Mouse (Mus musculus): ENCODE measurements around the gene Eif3b. TPM values are rescaled to one million over a fixed set of nuclear protein-coding genes. Genes with fewer than 3 reads are reported as not detected.

The Eif3b gene
- polyA plus RNA-seq, 1 experiment from 2014 or later, result 93.6 TPM

DNA sequence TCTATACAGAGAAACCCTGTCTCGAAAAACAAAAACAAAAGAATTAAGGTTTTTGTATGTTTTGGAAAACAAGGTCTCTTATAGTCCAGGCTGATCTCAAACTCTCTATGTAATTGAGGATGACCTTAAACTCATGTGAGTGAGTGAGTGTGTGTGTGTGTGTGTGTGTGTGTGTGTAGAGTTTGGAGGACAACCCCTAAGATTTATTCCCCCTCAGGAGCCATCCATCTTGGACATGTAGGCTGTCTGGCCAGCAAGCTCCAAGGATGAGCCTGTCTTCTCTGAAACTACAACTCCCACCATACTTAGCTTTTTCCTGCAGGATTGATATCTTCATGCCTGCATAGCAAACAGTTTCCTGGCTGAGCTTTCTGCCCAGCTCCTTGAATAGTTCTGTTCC is 27.7 kb upstream of the Eif3b start:
- Histone ChIP-seq H3K9me3 (ENCODE audit: control insufficient read depth, low read length) (no peaks in the 10 kb centered on the region), H3K9ac (no peak overlapping the region), H3K27ac (no peak overlapping the region), H3K27me3 (ENCODE audit: control insufficient read depth, insufficient read depth, low read length) (no peaks in the 10 kb centered on the region), H3K4me2 (replicated peaks) (no peak overlapping the region), H3K36me3 (replicated peaks; ENCODE audit: control insufficient read depth, insufficient read depth) (no peaks in the 10 kb centered on the region), H3K4me3 (replicated peaks; ENCODE audit: low read length) (no peak overlapping the region), H3K4me1 (replicated peaks; ENCODE audit: control insufficient read depth, insufficient read depth, low read length) (peaks cover 14% of the 10 kb centered on the region)
- DNase-seq (ENCODE audit: low spot score), result no peak
- 85% methylated on average over 1 of the region's 1 CpGs for WGBS
- no peak for ATAC-seq (ENCODE audit: low FRiP score)

DNA sequence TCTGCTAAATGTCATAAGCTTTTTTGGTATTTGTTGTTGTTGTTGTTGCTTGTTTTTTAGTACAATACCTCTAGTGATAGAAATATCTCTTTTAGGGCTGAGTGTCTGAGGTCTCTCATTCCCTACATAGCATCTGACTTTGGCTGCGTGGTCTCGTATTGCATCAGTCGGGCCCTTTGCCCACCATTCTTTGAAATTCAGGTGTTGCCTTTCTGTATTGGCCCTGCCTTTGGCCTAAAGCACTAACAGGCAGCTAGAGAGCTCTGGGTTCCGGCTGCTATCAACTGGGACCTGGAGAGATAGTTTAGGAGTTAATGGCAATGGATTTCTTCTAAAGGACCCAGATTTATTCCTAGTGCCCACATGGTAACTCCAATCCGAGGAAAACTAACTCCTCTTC is 27.1 kb upstream of the Eif3b start:
- no peak for DNase-seq (ENCODE audit: low spot score)
- H3K9me3 ChIP-seq (ENCODE audit: control insufficient read depth, low read length), result no peaks in the 10 kb centered on the region
- no peaks in the 10 kb centered on the region for H3K27me3 ChIP-seq (ENCODE audit: control insufficient read depth, insufficient read depth, low read length)
- ATAC-seq (ENCODE audit: low FRiP score), result no peak
- peaks cover 14% of the 10 kb centered on the region for H3K4me1 ChIP-seq (replicated peaks; ENCODE audit: control insufficient read depth, insufficient read depth, low read length)
- no peak overlapping the region for H3K4me2 ChIP-seq (replicated peaks)
- no peak overlapping the region for H3K27ac ChIP-seq
- no peak overlapping the region for H3K4me3 ChIP-seq (replicated peaks; ENCODE audit: low read length)
- no peaks in the 10 kb centered on the region for H3K36me3 ChIP-seq (replicated peaks; ENCODE audit: control insufficient read depth, insufficient read depth)
- WGBS, result 91% methylated on average over 5 of the region's 5 CpGs
- no peak overlapping the region for H3K9ac ChIP-seq

DNA sequence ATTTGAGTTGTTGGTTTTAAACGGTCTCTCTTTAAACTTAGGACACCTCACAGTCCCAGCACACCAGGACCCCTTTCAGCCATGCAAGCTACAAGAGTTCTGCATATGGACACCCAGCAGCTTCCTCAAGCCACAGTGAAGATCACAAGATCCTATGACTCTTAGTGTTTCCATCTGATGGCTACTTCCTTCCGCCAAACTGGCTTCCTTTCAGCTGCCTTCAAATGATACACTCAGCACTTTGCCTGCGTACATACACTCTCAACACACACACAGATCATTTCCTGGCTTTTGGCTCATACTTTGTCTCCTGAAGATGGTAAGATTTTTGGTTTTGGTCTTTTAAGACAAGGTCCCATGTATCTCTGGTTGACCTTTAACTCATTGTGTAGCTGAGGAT is 26.4 kb upstream of the Eif3b start:
- 91% methylated on average over 3 of the region's 3 CpGs for WGBS
- Histone ChIP-seq H3K27ac (no peak overlapping the region), H3K4me1 (replicated peaks; ENCODE audit: control insufficient read depth, insufficient read depth, low read length) (peaks cover 9% of the 10 kb centered on the region), H3K9me3 (ENCODE audit: control insufficient read depth, low read length) (no peaks in the 10 kb centered on the region), H3K4me2 (replicated peaks) (no peak overlapping the region), H3K9ac (no peak overlapping the region), H3K36me3 (replicated peaks; ENCODE audit: control insufficient read depth, insufficient read depth) (no peaks in the 10 kb centered on the region), H3K4me3 (replicated peaks; ENCODE audit: low read length) (no peak overlapping the region), H3K27me3 (ENCODE audit: control insufficient read depth, insufficient read depth, low read length) (no peaks in the 10 kb centered on the region)
- DNase-seq (ENCODE audit: low spot score) (no peak), ATAC-seq (ENCODE audit: low FRiP score) (no peak)

DNA sequence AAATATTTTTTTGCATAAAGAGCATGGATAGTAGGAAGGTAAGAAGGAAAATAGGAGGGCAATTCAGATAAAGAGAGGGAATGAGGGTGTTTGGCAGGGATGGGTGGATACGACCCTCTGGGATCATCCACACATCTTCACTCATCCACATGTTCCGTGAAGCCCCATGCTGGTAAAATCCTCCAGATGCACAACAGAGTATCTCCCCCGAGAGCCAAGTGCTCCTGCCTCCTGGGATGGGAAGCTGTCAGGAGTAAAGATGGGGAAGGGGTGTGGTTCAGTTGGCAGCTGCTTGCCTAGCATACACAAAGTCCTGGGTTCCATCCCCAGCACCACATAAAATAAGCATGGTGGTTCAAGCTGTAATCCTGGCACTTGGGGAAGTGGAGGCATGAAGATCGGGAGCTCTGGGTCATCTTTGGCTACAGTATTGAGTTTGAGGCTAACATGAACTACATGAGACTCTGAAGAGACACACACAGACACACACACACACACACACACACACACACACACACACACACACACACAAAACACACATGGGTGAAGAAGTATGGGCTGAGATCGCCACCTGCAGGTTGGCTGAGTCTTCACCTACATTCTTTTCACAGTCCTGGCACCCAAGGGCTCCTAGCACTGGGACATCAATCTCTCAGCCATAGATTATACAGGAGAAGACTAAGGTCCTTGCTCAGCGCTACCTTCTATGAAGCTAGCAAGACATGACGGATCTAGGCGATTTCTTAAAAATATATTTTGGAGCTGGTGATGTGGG is 22.8 kb upstream of the Eif3b start:
- DNase-seq (ENCODE audit: low spot score), result no peak
- Histone ChIP-seq H3K4me3 (replicated peaks; ENCODE audit: low read length) (no peak overlapping the region), H3K27ac (no peak overlapping the region), H3K9me3 (ENCODE audit: control insufficient read depth, low read length) (no peaks in the 10 kb centered on the region), H3K4me2 (replicated peaks) (no peak overlapping the region), H3K9ac (no peak overlapping the region), H3K36me3 (replicated peaks; ENCODE audit: control insufficient read depth, insufficient read depth) (no peaks in the 10 kb centered on the region), H3K27me3 (ENCODE audit: control insufficient read depth, insufficient read depth, low read length) (no peaks in the 10 kb centered on the region), H3K4me1 (replicated peaks; ENCODE audit: control insufficient read depth, insufficient read depth, low read length) (no peaks in the 10 kb centered on the region)
- ATAC-seq (ENCODE audit: low FRiP score), result no peak
- WGBS, result 64% methylated on average over 8 of the region's 8 CpGs

DNA sequence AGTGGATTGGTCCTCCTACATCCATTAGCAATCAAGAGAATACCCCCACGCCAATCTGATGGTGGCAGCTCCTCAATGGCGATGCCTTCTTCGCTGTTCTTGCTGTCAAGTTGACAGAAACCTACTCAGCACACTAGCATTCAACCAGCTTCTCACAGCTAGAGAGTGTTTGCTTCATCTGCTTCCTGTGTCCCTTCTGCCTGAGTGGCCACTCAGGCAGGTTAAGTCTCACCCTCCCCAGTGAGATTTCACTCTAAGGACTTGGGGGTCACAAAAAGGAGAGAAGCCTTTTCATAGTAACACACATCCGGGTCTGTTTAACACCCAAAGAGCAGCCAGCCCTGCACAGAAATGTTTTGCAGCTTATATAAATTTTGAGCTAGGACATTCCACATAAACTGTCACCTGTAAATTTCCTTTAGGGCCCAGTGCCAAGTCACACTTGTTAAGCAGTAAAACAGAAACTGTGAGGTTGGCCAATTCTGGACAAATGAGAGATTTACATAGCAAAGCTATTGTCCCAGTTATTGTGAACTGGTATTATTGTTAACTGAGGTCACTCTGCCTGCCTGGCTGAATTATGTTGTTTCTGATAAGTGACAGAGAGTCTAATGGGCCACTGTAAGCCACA is 16.4 kb upstream of the Eif3b start:
- H3K27me3 ChIP-seq (ENCODE audit: control insufficient read depth, insufficient read depth, low read length), result no peaks in the 10 kb centered on the region
- H3K9ac ChIP-seq, result no peak overlapping the region
- DNase-seq (ENCODE audit: low spot score) (no peak), ATAC-seq (ENCODE audit: low FRiP score) (no peak)
- 84% methylated on average over 4 of the region's 4 CpGs for whole genome bisulfite sequencing
- H3K9me3 ChIP-seq (ENCODE audit: control insufficient read depth, low read length), result no peaks in the 10 kb centered on the region
- H3K4me1 ChIP-seq (replicated peaks; ENCODE audit: control insufficient read depth, insufficient read depth, low read length), result no peaks in the 10 kb centered on the region
- no peak overlapping the region for H3K4me2 ChIP-seq (replicated peaks)
- H3K36me3 ChIP-seq (replicated peaks; ENCODE audit: control insufficient read depth, insufficient read depth), result no peaks in the 10 kb centered on the region
- H3K4me3 ChIP-seq (replicated peaks; ENCODE audit: low read length), result no peak overlapping the region
- H3K27ac ChIP-seq, result no peak overlapping the region

DNA sequence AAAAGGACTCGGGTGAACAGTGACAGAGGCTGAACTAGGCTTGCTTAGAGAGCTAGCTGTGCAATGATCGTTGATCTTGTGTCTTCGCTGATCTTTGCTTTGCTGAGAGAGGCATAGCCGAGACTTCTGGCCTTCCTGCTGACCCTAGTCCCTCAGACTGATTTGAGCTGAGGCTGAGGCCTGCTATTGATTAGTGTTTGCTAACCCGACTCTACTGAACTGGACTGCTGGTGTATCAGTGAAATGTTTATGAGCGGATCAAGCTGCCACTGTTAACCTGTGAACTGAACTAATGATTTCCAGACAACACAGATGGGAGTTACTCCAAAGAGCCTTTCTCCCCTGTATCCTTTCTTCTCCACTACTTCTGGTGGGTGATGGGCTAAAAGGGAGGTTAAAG is 14.0 kb upstream of the Eif3b start:
- Histone ChIP-seq H3K27ac (no peak overlapping the region), H3K9me3 (ENCODE audit: control insufficient read depth, low read length) (no peaks in the 10 kb centered on the region), H3K36me3 (replicated peaks; ENCODE audit: control insufficient read depth, insufficient read depth) (no peaks in the 10 kb centered on the region), H3K4me3 (replicated peaks; ENCODE audit: low read length) (no peak overlapping the region), H3K27me3 (ENCODE audit: control insufficient read depth, insufficient read depth, low read length) (no peaks in the 10 kb centered on the region), H3K9ac (no peak overlapping the region), H3K4me2 (replicated peaks) (no peak overlapping the region), H3K4me1 (replicated peaks; ENCODE audit: control insufficient read depth, insufficient read depth, low read length) (no peaks in the 10 kb centered on the region)
- DNase-seq (ENCODE audit: low spot score) (no peak), ATAC-seq (ENCODE audit: low FRiP score) (no peak)
- WGBS, result 85% methylated on average over 6 of the region's 6 CpGs

DNA sequence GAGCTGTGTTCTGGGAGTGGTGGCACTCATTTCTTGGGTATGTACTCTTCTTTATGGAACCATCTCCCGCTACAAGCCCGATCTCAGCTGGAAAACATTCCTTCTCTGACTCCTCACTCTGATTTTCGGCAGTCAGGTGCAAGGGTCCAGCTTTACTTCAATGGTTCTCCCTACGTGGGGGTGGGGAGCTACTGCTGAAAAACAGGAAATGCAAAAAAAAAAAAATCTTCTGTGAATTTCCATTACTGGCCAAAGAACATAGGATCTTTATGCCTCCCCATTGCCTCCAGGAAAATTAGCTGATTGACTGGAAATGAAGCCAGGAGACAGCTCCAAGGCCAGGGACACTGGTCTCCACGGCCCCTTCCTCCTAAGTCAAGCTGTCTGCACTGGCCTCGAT is 12.5 kb upstream of the Eif3b start:
- DNase-seq (ENCODE audit: low spot score) (no peak), ATAC-seq (ENCODE audit: low FRiP score) (no peak)
- H3K27me3 ChIP-seq (ENCODE audit: control insufficient read depth, insufficient read depth, low read length), result no peaks in the 10 kb centered on the region
- no peak overlapping the region for H3K4me2 ChIP-seq (replicated peaks)
- H3K9ac ChIP-seq, result no peak overlapping the region
- 79% methylated on average over 6 of the region's 6 CpGs for WGBS
- no peaks in the 10 kb centered on the region for H3K9me3 ChIP-seq (ENCODE audit: control insufficient read depth, low read length)
- no peaks in the 10 kb centered on the region for H3K4me1 ChIP-seq (replicated peaks; ENCODE audit: control insufficient read depth, insufficient read depth, low read length)
- no peaks in the 10 kb centered on the region for H3K36me3 ChIP-seq (replicated peaks; ENCODE audit: control insufficient read depth, insufficient read depth)
- H3K4me3 ChIP-seq (replicated peaks; ENCODE audit: low read length), result no peak overlapping the region
- no peak overlapping the region for H3K27ac ChIP-seq

DNA sequence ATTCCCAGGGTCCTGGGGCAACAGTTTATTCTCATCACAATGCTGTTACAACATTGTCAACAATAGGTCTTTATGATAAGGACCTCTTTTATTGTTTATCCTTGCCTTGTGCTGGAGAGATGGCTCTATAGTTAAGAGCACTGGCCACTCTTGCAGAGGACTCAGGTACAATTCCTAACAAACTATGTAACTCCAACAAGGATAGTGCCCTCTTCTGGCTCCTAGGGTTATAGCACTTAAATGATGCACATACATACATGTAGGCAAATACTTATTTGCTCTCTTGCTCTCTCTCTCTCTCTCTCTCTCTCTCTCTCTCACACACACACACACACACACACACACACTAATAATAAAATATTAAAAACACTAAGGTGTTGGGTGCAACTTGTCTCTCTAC is 10.3 kb upstream of the Eif3b start:
- DNase-seq (ENCODE audit: low spot score), result no peak

DNA sequence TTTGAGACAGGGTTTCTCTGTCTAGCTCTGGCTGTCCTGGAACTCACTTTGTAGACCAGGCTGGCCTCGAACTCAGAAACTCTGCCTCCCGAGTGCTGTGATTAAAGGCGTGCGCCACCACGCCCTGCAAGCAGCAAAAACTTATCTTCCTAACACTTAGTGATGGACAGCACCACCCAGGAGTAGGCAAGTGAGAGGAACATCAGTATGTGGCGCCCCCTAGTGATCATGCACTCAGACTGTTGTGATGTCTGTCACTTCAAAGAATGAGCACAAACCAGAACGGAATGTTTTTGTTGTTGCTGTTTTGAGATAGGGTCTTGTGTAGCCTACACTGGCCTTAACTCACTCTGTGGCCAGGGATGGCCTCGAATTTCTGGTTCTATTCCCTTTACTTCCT is 7.8 kb upstream of the Eif3b start:
- 44% methylated on average over 8 of the region's 8 CpGs for WGBS
- DNase-seq (ENCODE audit: low spot score), result no peak
- Histone ChIP-seq H3K27me3 (ENCODE audit: control insufficient read depth, insufficient read depth, low read length) (no peaks in the 10 kb centered on the region), H3K9ac (no peak overlapping the region), H3K4me3 (replicated peaks; ENCODE audit: low read length) (no peak overlapping the region), H3K4me1 (replicated peaks; ENCODE audit: control insufficient read depth, insufficient read depth, low read length) (no peaks in the 10 kb centered on the region), H3K9me3 (ENCODE audit: control insufficient read depth, low read length) (no peaks in the 10 kb centered on the region), H3K36me3 (replicated peaks; ENCODE audit: control insufficient read depth, insufficient read depth) (no peaks in the 10 kb centered on the region), H3K4me2 (replicated peaks) (no peak overlapping the region), H3K27ac (no peak overlapping the region)
- ATAC-seq (ENCODE audit: low FRiP score), result no peak

More for the DNA sequence above, 10.3 kb upstream of the Eif3b start:
- Histone ChIP-seq H3K27me3 (ENCODE audit: control insufficient read depth, insufficient read depth, low read length) (no peaks in the 10 kb centered on the region), H3K36me3 (replicated peaks; ENCODE audit: control insufficient read depth, insufficient read depth) (no peaks in the 10 kb centered on the region), H3K4me2 (replicated peaks) (no peak overlapping the region), H3K27ac (no peak overlapping the region), H3K4me1 (replicated peaks; ENCODE audit: control insufficient read depth, insufficient read depth, low read length) (no peaks in the 10 kb centered on the region), H3K4me3 (replicated peaks; ENCODE audit: low read length) (no peak overlapping the region), H3K9me3 (ENCODE audit: control insufficient read depth, low read length) (no peaks in the 10 kb centered on the region), H3K9ac (no peak overlapping the region)
- ATAC-seq (ENCODE audit: low FRiP score), result no peak
